Mouse (Mus musculus): ENCODE measurements around the gene Polr3c.
"Not testable (repeated sequence)": the region's sequence is repeated elsewhere in the genome, so short reads cannot be mapped to it uniquely, and the experiment has no call there.

The Polr3c gene

GRCm38 (mm10) chr3:96675171-96675570 is 52.3 kb downstream of the Polr3c start:
- DNase-seq (ENCODE audit: low spot score) = no peak

GRCm38 (mm10) chr3:96674442-96674841 is 53.0 kb downstream of the Polr3c start:
- no peak for DNase-seq (ENCODE audit: low spot score)

- DNase-seq (ENCODE audit: low spot score) = no peak
Observed at GRCm38 (mm10) chr3:96673514-96673913, 53.9 kb downstream of the Polr3c start.

DNA sequence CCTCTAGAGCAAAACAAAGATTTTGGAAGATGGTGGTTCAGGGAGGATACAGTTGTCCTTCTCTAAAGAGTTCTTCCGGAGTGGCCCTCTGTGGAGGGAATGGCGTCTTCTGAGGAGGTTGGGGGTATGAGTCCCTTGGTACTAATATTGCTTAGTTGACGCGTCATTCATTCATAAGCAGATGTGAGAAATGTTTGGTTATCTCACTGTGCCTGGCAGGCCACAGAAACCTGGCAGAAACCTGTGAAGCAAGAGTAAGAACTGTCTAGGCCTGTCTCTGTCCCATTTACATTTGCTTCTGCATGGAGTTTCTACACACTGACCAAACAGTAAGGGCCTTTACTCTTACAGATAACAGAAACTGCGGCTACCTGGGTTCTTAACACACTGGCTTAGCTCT is 55.9 kb downstream of the Polr3c start:
- no peak for DNase-seq (ENCODE audit: low spot score)

- DNase-seq (ENCODE audit: low spot score) = peak; percentile 72
Observed at GRCm38 (mm10) chr3:96669727-96670468, 57.5 kb downstream of the Polr3c start, which contains the start of gene Ankrd35. Gene Ankrd35 (plus strand): TSS chr3:96670131.

GRCm38 (mm10) chr3:96668424-96669067 is 58.9 kb downstream of the Polr3c start:
- DNase-seq (ENCODE audit: low spot score) = no peak

- no peak for DNase-seq (ENCODE audit: low spot score)
Observed at GRCm38 (mm10) chr3:96667316-96667715, 60.1 kb downstream of the Polr3c start.

- DNase-seq (ENCODE audit: low spot score) = no peak
Observed at GRCm38 (mm10) chr3:96666916-96667315, 60.5 kb downstream of the Polr3c start.

DNA sequence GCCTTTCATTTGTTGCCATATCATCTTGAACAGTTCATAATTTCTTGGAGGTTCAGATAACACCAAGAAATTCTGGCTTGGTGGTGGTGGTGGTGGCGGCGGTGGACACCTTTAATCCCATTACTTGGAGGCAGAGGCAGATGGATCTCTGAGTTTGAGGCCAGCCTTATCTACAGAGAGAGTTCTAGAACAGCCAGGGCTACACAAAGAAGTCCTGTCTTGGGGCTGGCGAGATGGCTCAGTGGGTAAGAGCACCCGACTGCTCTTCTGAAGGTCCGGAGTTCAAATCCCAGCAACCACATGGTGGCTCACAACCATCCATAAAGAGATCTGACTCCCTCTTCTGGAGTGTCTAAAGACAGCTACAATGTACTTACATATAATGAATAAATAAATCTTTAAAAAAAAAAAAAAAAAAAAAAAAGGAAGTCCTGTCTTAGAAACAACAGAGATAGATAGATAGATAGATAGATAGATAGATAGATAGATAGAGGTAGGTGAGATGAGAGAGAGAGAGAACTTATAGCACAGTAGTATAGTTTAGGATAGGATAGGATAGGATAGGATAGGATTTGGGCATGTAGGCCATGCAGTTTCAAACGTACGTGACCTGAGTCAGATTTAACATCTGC is 61.6 kb downstream of the Polr3c start:
- not testable (repeated sequence) for DNase-seq (ENCODE audit: low spot score)

GRCm38 (mm10) chr3:96663432-96664239 is 63.8 kb downstream of the Polr3c start:
- DNase-seq (ENCODE audit: low spot score) = peak; percentile 80

- DNase-seq (ENCODE audit: low spot score) = no peak
Observed at GRCm38 (mm10) chr3:96662731-96663316, 64.6 kb downstream of the Polr3c start.
